Mouse (Mus musculus) cerebellum, adult 9-11 months (tissue): ENCODE results near the gene Eva1c.
A peak's percentile ranks its signal among the peaks of the same experiment; 100 is the strongest.

Experiments
- DNase-seq: peaks from one replicate; pipeline ENCODE4 v3.0.0; 2022

Eva1c gene

GRCm38 (mm10) chr16:90869361-90869760, 42.8 kb downstream of the Eva1c start:
- DNase-seq = no peak

- DNase-seq = no peak
Observed at GRCm38 (mm10) chr16:90872936-90873335, 46.4 kb downstream of the Eva1c start.

DNA sequence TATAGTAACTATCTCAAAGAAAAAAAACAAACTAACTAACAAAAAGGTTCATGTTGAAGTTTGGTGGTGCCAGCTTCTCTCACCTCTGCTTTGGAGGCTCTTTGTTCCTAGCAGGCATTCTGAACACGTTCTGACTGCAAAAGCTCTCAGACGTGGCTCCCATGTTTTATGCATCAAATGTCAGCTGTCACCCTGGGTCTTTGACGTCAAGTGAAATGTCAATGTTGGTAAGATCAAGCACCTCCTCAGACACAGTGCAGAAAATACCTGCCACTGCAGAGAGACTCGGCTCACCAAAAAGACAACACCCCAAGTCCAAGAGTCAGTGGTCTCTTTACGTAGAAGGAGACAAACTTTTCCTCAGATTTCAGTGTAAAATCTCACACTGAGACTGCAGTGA, 48.0 kb downstream of the Eva1c start:
- no peak for DNase-seq

DNA sequence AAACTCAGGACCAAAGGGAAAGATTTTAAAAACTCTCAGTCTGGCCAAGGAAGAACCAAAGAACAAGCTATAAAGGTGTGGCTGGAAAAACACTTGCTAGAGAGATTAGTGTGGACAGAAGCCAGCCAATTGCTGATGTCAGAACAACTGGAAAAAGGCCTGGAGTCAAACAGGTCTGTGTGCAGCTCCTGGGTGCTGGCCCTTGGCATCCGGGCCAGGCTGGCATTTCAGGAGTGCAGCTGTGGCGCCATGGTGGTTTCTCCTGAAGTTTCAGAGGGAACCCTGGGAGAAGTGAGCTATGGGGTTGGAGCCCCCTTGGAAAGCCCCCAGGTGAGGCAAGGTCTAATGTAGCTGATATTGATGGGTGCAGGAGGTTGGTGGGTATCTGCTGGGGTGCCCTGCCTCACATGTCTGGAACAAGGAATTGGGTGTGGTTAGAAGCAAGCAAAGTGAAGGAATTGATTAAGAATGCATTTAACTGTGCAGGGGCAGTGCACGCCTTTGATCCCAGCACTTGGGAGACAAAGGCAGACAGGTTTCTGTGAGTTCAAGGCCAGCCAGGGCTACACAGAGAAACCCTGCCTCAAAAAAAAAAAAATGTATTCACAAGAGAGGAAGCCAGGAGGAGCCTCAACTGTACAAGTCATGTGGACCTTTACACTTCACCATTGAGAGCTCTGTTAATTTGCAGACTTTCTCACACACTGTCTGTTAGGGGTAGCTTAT, 51.8 kb downstream of the Eva1c start:
- DNase-seq = no peak

- DNase-seq = no peak
Observed at GRCm38 (mm10) chr16:90882501-90882977, 56.0 kb downstream of the Eva1c start.

- no peak for DNase-seq
Observed at GRCm38 (mm10) chr16:90885351-90885750, 58.8 kb downstream of the Eva1c start.

GRCm38 (mm10) chr16:90885781-90886565, 59.5 kb downstream of the Eva1c start:
- no peak for DNase-seq

DNA sequence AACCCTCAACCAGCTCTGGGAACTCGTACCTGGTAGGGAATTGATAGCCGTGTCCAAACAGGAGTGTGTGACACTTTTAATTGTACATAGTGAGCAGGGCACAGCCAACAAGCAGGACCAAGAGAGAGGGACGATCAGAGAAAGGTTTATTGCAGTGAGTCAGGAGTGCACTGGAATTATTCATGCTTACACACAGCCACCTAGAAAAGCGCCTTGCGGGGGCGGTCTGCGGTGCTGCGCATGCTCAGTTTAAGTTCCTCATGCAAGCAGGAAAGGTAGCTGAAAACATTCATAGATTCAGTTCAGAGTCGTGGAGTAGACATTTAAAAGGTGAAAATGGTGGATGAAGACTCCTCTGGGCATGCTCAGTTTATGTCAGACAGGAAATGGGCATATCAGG, 64.2 kb downstream of the Eva1c start:
- no peak for DNase-seq

DNA sequence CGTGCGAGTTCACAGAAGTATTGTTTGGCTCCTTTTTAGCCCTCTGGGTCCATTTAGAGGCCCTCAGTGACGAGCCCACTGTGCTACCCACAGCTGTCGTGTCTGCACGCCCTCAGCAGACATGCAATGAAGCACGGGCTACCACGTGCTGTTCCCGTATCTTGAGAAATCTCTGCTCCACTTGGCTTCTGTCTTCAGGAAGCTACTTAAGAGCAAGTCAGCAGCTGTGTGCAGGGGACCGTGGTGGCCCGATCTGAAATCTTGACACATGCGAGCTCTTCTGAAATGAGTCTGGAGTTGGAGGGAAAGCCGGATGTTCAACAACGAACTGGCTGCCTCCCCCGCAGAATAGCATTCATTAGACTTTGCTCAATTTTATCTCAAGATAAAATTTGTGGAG, 65.1 kb downstream of the Eva1c start:
- no peak for DNase-seq

DNA sequence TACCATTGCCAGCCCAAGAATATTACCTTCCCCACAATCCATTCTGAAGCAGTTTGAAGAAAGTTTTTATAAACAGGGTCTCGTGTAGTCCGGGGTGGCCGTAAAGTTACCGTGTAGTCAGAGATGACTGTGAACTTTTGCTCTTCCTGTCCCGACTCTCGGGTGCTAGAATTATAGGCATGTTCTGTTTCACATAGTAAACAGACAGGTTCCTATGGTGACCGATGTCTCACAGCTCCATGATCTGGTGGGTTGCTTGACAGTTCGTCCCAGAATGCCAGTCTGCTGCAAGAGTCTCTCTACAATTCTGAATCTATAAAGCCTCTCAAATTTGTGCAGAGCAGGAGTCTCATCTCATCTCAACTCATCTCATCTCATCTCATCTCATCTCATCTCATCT, 65.6 kb downstream of the Eva1c start:
- no peak for DNase-seq

GRCm38 (mm10) chr16:90893019-90893418, 66.5 kb downstream of the Eva1c start:
- no peak for DNase-seq

GRCm38 (mm10) chr16:90893792-90894191, 67.3 kb downstream of the Eva1c start:
- DNase-seq = no peak

GRCm38 (mm10) chr16:90897651-90898050, 71.1 kb downstream of the Eva1c start:
- no peak for DNase-seq

DNA sequence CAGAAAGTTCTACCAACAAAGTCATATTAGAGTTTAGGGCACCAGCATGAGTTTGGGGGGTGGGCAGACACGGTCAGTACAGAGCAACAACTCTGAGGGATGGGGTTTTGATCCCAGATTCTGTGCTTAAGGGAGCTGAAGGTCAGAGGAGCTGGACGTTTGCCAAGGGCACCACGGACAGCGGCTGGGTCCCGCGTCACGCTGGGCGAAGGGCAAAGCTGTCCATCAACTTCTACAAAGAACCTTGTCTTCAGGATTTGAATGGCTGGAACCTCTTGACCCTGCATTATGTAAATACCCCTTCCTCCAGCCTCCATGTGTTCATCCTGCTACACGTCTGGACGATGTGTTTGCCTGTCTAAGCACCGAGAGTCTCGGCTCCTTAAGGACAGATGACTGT, 73.0 kb downstream of the Eva1c start:
- DNase-seq = no peak

DNA sequence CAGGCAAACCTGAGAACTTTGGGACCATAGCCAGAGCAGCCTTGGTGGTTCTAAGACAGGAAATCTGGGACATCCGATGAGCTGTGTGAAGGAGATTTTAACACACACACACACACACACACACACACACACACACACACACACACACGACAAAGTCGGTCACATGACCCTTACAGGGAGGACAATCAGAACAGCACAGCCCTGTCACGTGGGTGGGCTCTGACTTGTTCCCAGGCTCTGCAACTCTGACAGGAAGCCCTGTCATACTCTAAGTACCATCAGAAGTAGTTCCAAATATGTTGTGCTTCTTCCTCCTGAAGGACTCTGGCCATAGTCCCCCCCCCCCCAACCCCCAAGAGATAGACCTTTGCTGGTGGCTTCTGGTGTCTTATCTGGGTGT, 74.8 kb downstream of the Eva1c start:
- DNase-seq = no peak

- DNase-seq = no peak
Observed at GRCm38 (mm10) chr16:90903300-90903699, 76.8 kb downstream of the Eva1c start.

DNA sequence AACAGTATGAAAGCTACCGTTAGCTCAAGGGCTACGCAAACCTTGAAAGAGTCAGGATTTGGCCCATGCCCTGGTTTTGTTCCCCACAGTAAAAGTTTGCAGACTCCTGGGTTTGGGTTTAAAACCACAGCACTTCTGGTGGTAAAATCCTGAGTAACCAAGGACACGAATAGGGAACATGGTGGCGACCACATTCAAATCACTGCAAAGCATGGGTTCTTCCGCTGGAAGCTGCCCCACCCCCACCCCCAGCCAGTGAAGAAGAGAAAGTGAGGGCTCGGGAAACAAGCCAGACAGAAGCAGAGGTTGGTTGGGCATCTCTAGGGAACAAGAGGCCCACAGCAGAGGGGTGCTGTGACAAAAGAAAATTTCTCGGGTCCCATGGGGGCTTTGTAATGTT, 80.7 kb downstream of the Eva1c start:
- DNase-seq = no peak

GRCm38 (mm10) chr16:90910855-90911533, 84.5 kb downstream of the Eva1c start:
- DNase-seq = no peak

- no peak for DNase-seq
Observed at GRCm38 (mm10) chr16:90911766-90912165, 85.2 kb downstream of the Eva1c start.

- DNase-seq = no peak
Observed at GRCm38 (mm10) chr16:90916040-90916481, 89.5 kb downstream of the Eva1c start.

- no peak for DNase-seq
Observed at GRCm38 (mm10) chr16:90917156-90917555, 90.6 kb downstream of the Eva1c start.

GRCm38 (mm10) chr16:90921471-90922159, 95.1 kb downstream of the Eva1c start:
- DNase-seq = peak; percentile 82
